Mouse (Mus musculus) granulocyte monocyte progenitor cell, adult 5-6 weeks (primary cell): Measurements from ENCODE around the gene Mgrn1. TPM values are rescaled to one million over a fixed set of nuclear protein-coding genes. Genes with fewer than 3 reads are reported as not detected.
A peak's percentile ranks its signal among the peaks of the same experiment; 100 is the strongest.

ENCODE experiments used
- ATAC-seq: replicated peaks from 2 replicates; pipeline ENCODE4 v1.8.0; 2016; ENCODE audit warnings: mild to moderate bottlenecking, moderate TSS enrichment, inconsistent platforms; ENCODE audit not compliant: poor library complexity, severe bottlenecking
- total RNA-seq, 2 experiments: library from RNA; stranded (forward) in 1 of 2; stranded (reverse) in 1 of 2; fragments of 200-712, 200-1000 nt in 1 of 2; fragments of >200 nt in 1 of 2; fragmentation: Nextera tagmentation in 1 of 2; gene quantifications; 2 replicates each; pipeline ENCODE4 v1.2.3; 2014 to 2017

Gene Mgrn1
- total RNA-seq, 2 experiments from 2014 or later = 21.6 to 33.5 TPM

DNA sequence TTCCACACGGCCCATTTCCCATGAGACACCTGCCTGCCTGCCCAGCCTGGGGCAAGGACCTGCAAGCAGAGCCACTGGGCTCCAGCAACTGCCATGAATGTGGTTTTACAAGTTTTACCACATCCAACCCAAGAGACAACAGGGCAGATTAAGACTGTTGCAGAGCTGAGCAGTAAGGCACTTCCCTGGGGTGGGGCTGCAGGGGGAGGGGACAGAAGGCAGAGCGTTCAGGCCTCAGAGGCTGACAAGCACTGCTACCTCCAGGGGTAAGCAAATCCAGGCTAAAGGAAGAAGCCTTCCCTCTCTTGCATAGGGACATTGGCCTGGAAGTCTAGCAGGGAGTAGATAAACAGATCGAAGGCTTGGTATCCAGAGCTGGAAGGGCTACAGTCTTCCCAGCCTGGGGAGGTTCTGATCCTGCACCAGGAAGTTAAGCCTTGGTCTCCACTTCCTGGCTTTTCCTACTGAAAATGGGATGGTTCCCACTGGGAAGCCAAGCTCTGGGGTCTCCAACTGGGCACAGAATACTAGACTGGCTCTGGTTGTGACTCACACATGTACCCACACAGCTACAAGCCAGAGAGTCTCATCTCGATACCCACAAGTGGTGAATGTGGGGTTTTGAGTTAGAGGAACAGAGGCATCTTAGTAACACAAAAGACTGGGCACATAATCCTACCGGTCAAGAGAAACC is 7.7 kb upstream of the Mgrn1 start:
- ATAC-seq = peak; percentile 12

- ATAC-seq = peak; percentile 2; the same call in 1 of the 2 replicates
Observed at GRCm38 (mm10) chr16:4879101-4879707, 6.8 kb upstream of the Mgrn1 start.

DNA sequence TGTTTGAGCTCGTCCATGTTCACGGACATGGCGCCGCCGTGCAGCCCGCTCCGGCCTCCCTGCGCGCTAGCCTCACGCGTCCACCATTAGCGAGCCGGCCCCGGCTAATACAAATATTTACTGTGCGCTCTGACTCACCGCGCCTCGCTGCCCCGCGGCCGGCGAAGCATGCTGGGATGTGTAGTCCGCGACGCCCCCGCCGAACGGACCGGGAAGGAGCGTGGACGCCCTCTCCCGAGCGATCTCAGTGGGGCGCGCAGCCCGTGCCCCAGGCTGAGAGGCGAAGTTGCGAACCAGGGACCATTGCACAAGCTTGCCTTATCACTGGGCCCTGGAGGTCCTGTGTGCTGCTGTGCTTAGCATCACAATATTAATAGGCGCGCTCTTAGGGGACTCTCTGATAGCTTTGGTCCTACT is 6.3 kb upstream of the Mgrn1 start:
- peak; percentile 49 for ATAC-seq

- peak; percentile 54 for ATAC-seq
Observed at GRCm38 (mm10) chr16:4880136-4880825, 5.8 kb upstream of the Mgrn1 start, which contains the start of gene Ubald1. TSS of gene Ubald1 (minus strand) at chr16:4880315.

DNA sequence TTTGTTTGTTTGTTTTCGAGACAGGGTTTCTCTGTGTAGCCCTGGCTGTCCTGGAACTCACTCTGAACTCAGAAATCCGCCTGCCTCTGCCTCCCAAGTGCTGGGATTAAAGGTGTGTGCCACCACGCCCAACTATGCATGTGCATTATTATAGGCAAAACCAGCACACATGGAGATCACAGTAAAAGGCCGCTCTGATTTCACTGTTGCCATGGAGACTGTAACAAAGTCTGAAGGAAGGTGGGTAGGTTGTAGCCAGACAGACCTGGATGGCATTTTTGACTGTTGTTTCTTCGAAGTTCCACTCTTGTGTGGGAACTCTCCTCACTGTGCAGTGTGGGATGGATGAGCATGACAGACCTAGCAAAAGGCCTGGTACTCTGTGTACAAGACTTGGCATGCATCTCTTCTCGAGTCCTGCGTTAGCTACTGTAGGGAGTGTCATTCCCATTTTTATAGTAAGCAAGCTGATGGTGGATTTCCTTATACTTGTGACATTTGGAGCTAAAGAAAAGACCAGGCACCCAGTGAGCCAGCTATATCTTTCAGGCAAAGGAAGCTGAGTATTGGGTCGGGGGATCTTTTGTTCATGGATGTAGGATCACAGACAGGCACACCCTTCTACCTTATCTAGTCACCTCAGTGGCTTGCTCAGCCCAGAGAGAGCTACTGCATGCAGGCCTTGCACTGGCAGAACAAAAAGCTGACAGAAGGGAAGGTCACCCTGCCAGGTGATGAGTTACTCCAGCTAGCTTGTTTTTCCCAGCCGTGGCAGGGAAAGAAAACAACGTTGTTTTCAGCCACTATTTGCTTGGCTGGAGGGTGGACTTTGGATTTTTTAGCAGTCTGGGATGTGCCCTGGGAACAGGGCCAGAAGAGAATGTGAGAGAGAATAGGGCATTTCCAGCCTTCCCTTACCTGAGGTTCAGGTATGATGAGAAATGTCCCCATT is 4.4 kb upstream of the Mgrn1 start:
- no peak for ATAC-seq

DNA sequence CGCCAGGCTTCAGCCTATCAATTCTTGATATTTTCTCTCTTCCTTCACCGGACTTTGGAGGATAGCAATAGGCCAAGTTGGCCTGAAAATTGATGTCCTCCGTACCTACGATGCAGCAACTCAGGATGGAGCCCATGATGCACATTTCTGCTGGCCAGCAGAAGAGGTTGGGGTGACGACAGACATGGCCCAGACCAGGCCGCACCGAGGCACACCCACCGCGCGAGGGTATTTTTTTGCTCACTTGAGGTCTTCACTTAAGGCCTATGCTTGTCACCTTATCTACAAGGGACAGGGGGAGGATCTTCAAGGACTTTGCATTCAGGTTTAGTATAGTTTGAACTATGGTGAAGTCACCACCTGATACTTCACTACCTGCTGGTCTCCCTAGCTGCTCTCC is 1.1 kb upstream of the Mgrn1 start:
- no peak for ATAC-seq

GRCm38 (mm10) chr16:4886690-4887020 is 606 bp downstream of the Mgrn1 start:
- ATAC-seq = peak; percentile 28; the same call in 1 of the 2 replicates

DNA sequence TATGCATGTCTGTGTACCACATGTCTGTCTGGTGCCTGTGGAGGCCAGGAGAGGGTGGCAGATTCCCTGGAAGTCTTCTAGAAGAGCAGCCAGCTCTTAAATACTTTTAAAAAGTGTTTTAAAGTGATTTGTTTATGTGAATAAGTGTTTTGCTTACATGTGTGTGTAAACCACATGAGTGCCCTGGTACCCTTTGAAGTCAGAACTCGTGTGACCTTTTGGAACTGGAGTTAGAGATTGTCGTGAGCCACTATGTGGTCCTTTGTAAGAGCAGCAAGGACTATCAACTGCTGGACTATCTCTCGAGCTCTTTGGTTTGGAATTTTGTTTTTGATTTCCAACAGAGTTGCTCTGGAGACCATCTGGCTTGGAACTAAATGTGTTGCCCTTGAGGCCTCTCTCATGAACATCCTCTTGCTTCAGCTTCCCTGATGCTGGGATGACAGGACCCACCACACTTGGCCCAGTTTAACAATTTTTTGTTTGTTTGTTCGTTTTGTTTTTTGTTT is 4.2 kb downstream of the Mgrn1 start:
- ATAC-seq = no peak

DNA sequence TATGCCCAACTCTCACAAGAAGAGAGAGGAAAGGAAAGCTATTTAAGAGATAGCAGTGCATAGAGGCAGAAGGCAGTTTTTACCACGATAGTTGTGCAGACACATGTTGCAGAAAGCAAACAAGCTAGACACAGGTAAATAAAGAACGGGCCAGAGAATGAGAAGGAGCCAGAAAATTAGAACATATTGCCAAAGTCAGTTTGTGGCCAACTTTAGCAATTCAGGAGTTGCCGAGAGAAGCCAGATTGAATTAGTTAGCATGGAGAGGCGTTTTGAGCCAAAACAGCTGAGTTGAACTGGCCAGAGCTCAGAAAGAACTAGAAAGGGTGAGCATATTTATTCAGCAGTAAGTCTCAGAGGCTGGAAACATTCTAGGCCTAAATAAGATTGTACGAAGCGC is 6.1 kb downstream of the Mgrn1 start:
- no peak for ATAC-seq

DNA sequence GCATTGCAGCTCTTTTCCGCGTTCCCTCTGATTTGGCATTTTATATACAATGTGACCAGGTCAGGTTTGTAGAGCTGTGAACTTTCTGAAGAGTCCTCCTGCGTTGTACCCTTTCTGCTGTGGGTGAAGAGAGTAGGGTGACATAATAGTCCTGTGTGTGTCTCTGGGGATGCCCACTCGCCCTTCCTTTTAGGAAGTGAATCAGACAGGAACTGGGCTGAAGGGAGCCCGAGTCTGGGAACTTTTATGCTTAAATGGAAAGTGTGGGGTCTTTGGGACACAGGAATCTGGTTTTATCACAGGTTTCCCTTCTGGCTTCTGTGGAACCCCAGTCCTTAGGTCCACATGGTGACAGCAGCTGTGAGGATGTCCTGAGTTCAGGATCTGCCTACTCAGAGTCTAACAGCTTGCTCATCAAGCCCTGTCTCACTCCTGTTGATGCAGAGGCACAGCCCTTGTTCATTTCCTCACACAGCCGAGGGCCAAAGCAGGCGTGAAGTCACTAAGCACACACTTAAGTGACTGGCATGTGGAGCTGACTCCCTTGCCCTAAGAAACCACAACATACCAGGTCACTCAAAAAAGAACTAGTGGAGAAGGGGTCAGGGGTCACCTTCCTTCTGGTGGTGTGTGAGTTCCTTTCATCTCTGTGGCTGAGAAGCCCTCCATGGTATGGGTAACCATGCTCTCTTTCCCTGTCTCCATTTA is 8.3 kb downstream of the Mgrn1 start:
- 0 out of 2 replicates have a peak, but pooled peaks have one; percentile 26 for ATAC-seq

- ATAC-seq = peak; percentile 77
Observed at GRCm38 (mm10) chr16:4896249-4897027, 10.4 kb downstream of the Mgrn1 start.

DNA sequence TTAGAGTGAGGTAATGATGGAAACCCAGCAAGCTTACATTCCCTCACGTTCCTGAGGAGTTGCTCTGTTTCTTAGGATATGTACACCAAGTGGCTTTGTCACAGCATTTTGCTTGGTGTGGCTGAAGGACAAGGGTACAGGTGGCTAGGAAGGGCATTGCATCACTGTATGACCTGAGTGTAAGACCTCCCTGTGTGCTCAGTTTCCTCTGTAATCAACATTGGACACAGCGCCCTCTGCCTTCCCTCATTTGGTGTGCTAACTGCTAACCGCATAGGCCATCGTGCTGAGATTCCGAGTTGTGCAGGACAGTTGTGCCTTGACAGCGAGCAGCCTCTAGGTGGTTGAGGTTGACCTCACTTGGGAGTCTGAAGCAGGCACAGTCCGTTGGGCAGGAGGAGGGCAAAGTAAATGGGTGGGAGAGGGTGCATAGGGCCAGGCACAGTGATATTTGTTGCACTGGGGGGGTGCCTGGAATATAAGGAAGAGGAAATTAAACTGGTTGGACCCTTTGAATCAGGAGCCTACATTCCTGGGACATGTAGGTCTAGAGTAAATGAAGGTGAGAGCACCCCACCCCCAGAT is 11.2 kb downstream of the Mgrn1 start:
- ATAC-seq = peak; percentile 42

DNA sequence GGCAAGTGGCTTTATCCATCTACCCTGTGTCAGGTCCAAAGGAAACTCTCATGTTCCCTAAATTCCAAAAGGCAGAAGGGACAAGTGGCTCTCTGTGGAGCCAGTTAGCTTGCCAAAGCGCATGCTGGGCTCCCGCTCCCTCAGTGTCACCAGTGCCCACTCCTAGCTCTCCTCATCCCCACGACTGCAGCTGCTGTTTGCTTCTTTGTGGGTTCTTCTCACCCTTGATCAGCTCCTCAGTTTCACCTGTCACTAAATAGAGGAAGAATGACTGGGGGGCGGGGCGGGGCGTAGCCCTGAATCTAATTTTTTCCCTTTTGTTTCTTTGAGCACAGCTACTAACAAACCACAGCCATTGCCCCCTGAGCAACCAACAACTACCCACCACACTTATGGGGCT is 12.8 kb downstream of the Mgrn1 start:
- peak; percentile 25 for ATAC-seq

DNA sequence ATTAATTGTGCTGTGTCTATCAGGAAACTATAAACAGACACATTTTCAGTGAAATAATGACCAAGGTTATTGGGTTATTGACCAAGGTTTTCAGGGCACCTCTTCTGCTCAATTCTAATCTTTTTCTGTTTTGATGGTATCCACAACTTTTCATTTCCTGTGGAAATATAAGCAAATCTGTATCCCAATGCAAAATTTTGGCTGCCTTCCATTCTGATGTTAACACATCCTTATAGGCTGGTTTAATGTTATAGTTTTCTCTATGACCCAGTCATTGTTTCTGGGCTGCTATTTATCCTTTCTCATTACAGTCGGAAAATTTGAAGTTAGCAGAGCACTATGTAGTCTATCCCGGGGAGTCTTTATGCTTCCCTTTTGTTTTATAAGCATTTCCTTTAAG is 13.7 kb downstream of the Mgrn1 start:
- no peak for ATAC-seq

- no peak for ATAC-seq
Observed at GRCm38 (mm10) chr16:4901167-4901566, 15.1 kb downstream of the Mgrn1 start.

- peak; percentile 71 for ATAC-seq
Observed at GRCm38 (mm10) chr16:4902390-4902789, 16.3 kb downstream of the Mgrn1 start.

DNA sequence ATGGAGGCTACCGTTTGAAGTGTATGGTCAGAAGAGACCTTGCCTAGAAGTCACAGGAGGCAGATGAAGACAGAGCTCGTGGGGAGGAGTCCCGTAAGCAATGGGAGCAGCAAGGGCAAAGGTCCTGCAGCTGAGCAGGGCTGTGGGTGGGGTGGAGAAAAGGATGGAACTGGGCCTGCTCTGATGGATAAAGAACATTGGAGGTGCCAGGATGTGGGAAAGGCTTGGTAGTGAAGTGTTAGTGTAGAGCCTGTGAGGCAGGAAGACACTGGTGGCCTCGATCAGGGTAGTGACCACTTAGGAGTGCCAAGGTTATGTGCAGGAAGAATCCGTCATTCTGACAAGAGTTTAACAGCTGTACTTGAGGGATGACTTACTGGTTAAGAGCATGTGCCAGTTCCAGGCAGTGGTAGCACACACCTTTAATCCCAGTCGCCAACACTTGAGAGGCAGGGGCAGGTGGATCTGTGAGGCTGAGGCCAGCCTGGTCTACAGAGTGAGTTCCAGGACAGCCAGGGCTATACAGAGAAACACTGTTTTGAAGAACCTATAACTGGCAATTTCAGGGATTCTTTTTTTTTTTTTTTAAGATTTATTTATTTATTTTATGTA is 17.5 kb downstream of the Mgrn1 start:
- no peak for ATAC-seq

DNA sequence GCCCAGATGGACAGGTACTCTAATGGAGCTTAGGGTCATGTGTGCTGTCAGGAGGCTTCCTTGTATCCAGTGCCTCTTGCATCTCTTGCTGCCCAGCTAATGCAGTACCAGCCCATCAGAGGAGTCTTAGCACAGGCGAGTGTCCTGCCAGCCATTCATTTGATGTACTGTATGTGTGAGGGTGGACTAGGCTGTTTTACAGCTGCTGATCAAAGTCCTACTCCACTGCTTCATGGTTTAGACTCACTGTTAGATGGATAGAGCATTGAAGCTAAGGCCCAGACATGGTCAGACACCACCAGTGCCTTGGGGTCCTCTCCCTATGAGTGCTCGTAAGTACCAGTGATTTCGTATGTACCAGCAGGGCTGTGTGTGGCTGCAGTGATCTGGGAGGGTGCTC is 18.8 kb downstream of the Mgrn1 start:
- ATAC-seq = no peak
